Mouse (Mus musculus) intestine, embryonic 16.5 days (tissue): ENCODE data around the gene Defa37. TPM values are rescaled to one million over a fixed set of nuclear protein-coding genes. Genes with fewer than 3 reads are reported as not detected.
"Not testable (repeated sequence)": the region's sequence is repeated elsewhere in the genome, so short reads cannot be mapped to it uniquely, and the experiment has no call there.

ENCODE experiments used
- ATAC-seq: fragments of 200-750 bp; cut with Nextera tagmentation; 2 replicates; pipeline ENCODE4 v1.8.0; 2017; ENCODE audit warnings: moderate TSS enrichment, moderate library complexity
- H3K27ac ChIP-seq: fragments of 300-500 bp; sonication (generic); 2 replicates; pipeline ENCODE4 v1.5.1; 2014; ENCODE audit warnings: mild to moderate bottlenecking, low read length
- H3K27me3 ChIP-seq: fragments of 300-500 bp; sonication (generic); replicated peaks from 2 replicates; pipeline ENCODE4 v1.6.1; 2014; ENCODE audit warnings: low read length, control low read depth, mixed read lengths; ENCODE audit not compliant: control insufficient read depth, insufficient read depth
- H3K36me3 ChIP-seq: fragments of 300-500 bp; sonication (generic); 2 replicates; pipeline ENCODE4 v1.6.1; 2014; ENCODE audit warnings: low read length, control low read depth; ENCODE audit not compliant: control insufficient read depth, insufficient read depth
- H3K4me1 ChIP-seq: fragments of 300-500 bp; sonication (generic); 2 replicates; pipeline ENCODE4 v1.6.1; 2014; ENCODE audit warnings: low read length, control low read depth, mixed read lengths; ENCODE audit not compliant: control insufficient read depth, insufficient read depth
- H3K4me2 ChIP-seq: fragments of 300-500 bp; sonication (generic); 2 replicates; pipeline ENCODE4 v1.6.1; 2014; ENCODE audit warnings: low read depth, low read length, control low read depth
- H3K4me3 ChIP-seq: fragments of 300-500 bp; sonication (generic); 2 replicates; pipeline ENCODE4 v1.5.1; 2014; ENCODE audit warnings: mild to moderate bottlenecking, low read length
- H3K9ac ChIP-seq: fragments of 300-500 bp; sonication (generic); 2 replicates; pipeline ENCODE4 v1.6.1; 2014; ENCODE audit warnings: low read depth, low read length
- H3K9me3 ChIP-seq: fragments of 300-500 bp; sonication (generic); 2 replicates; pipeline ENCODE4 v1.6.1; 2016; ENCODE audit warnings: low read length, control low read depth; ENCODE audit not compliant: control insufficient read depth
- WGBS: fragments of 180-500 bp; shearing (Covaris S2); extraction: QIAGEN DNeasy Blood & Tissue Kit; methylation state at CpG from one replicate; pipeline ENCODE4 v1.1.7; 2014; 5-methylcytosine and 5-hydroxymethylcytosine counted together
- polyA plus RNA-seq: library from polyadenylated mRNA; unstranded; fragments of >200 nt; fragmentation: Nextera tagmentation; extraction: Ambion mirVana; gene quantifications from 2 replicates; pipeline ENCODE4 v1.2.1, GENCODE M21; 2015

The Defa37 gene
- polyA plus RNA-seq, result 0.39 and 1.1 TPM in 2 replicates

DNA sequence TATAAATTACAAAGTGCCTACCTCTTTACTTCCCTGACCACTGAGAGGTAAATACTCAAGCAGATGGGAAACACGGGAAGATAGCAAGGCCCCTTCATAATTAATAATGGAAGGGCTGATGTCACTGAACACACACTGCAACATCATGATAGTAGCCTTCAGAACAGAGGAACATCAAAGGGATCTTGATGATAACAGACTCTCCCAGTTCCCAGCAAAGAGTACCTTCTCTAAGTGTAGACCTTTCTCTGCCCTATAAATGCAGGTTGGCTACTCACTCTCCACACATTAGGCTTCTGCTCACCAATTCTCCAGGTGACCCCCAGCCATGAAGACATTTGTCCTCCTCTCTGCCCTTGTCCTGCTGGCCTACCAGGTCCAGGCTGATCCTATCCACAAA is at the start of gene Defa37:
Gene Defa37, plus strand, starts transcription at position 301 of the 400 bp plus-strand sequence.
- H3K27me3 ChIP-seq, H3K4me3 ChIP-seq, H3K9ac ChIP-seq, H3K36me3 ChIP-seq, H3K4me2 ChIP-seq, H3K9me3 ChIP-seq, ATAC-seq, H3K4me1 ChIP-seq, H3K27ac ChIP-seq: not testable (repeated sequence)
- no CpG with 5 or more reads among the region's 1 CpGs for WGBS

DNA sequence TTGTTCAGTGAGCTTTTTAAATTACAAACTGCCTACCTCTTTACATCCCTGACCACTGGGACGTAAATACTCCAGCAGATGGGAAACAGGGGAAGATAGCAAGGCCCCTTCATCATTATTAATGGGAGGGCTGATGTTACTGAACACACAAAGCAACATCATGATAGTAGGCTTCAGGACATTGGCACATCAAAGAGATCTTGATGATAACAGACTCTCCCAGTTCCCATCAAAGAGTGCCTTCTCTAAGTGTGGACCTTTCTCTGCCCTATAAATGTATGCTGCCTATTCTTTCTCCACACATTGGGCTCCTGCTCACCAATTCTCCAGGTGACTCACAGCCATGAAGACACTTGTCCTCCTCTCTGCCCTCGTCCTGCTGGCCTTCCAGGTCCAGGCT is 36.5 kb upstream of the Defa37 start, which contains the start of gene Defa32:
Gene Defa32, plus strand, starts transcription at position 301 of the 400 bp plus-strand sequence.
- not testable (repeated sequence) for H3K27me3 ChIP-seq, H3K4me2 ChIP-seq, H3K9ac ChIP-seq, ATAC-seq, H3K36me3 ChIP-seq, H3K27ac ChIP-seq, H3K9me3 ChIP-seq, H3K4me1 ChIP-seq, H3K4me3 ChIP-seq
- no CpG with 5 or more reads among the region's 2 CpGs for WGBS

DNA sequence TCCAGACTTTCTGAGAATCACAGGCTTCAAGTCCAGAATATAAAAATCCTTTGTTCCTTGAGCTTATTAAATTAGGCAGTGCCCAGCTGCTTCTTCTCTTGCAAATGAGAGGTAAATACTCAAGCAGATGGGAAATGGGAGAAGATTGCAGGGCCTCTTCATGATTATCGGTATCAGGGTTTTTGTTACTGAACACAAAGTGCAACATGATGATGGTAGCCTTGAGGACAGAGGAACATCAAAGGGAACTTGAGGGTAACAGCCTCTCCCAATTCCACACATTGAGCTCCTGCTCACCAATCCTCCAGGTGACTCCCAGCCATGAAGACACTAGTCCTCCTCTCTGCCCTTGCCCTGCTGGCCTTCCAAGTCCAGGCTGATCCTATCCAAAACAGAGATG is 17.5 kb downstream of the Defa37 start, which contains the start of gene Defa28:
Gene Defa28, plus strand, starts transcription at position 301 of the 400 bp plus-strand sequence.
- H3K9ac ChIP-seq, H3K4me3 ChIP-seq, H3K27ac ChIP-seq, H3K36me3 ChIP-seq, ATAC-seq, H3K4me2 ChIP-seq, H3K9me3 ChIP-seq, H3K4me1 ChIP-seq, H3K27me3 ChIP-seq: not testable (repeated sequence)
- WGBS, result no CpG with 5 or more reads among the region's 1 CpGs

DNA sequence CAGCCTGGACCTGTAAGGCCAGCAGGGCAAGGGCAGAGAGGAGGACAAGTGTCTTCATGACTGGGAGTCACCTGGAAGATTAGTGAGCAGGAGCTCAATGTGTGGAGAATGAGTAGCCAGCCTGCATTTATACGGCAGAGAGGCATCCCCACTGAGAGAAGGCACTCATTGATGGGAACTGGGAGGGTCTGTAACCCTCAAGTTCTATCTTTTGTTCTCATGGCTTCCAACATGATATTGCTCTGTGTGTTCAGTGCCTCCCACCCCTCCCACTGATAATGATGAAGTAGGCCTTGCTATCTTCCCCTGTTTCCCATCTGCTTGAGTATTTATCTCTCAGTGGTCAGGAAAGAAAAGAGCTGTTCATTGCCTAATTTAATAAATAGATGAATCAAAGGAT is 29.2 kb downstream of the Defa37 start, which contains the start of gene Gm7861:
Gene Gm7861, minus strand, starts transcription at position 101 of the 400 bp plus-strand sequence.
- H3K4me1 ChIP-seq, ATAC-seq: not testable (repeated sequence)

More for the DNA sequence above, 29.2 kb downstream of the Defa37 start, which contains the start of gene Gm7861:
- not testable (repeated sequence) for H3K27me3 ChIP-seq, H3K4me2 ChIP-seq, H3K36me3 ChIP-seq, H3K4me3 ChIP-seq, H3K9me3 ChIP-seq, H3K9ac ChIP-seq, H3K27ac ChIP-seq
- WGBS, result no CpG with 5 or more reads among the region's 1 CpGs

Other genes starting within 250 kb of the Defa37 start
- not detected in 2 replicates for gene Defa27, start 249.8 kb upstream of the Defa37 start, polyA plus RNA-seq
- gene Defa29, start 238.4 kb upstream of the Defa37 start, polyA plus RNA-seq, result not detected in 2 replicates
- gene Defa2, start 186.9 kb upstream of the Defa37 start, polyA plus RNA-seq, result 0.83 TPM in 1 of 2 replicates, not detected in the other
- gene Defa33, start 173.6 kb upstream of the Defa37 start, polyA plus RNA-seq, result not detected in 2 replicates
- gene Defa36, start 138.0 kb upstream of the Defa37 start, polyA plus RNA-seq, result not detected in 2 replicates
- gene Gm7849, start 108.8 kb upstream of the Defa37 start, polyA plus RNA-seq, result 11.5 TPM in 1 of 2 replicates, not detected in the other
- 0.86 and 2.0 TPM in 2 replicates for gene Defa20, start 56.1 kb upstream of the Defa37 start, polyA plus RNA-seq
- gene Defa32, start 36.4 kb upstream of the Defa37 start, polyA plus RNA-seq, result 1.1 TPM in 1 of 2 replicates, not detected in the other
- gene Defa28, start 17.6 kb downstream of the Defa37 start, polyA plus RNA-seq, result 0.39 TPM in 1 of 2 replicates, not detected in the other
- 11.5 and 21.0 TPM in 2 replicates for gene Gm7861, start 29.1 kb downstream of the Defa37 start, polyA plus RNA-seq
- gene Defa26, start 52.8 kb downstream of the Defa37 start, polyA plus RNA-seq, result 1.2 and 1.5 TPM in 2 replicates
- gene Defa17, start 90.4 kb downstream of the Defa37 start, polyA plus RNA-seq, result 155 and 196 TPM in 2 replicates
- not detected in 2 replicates for gene Defa34, start 100.4 kb downstream of the Defa37 start, polyA plus RNA-seq
- 1.8 TPM in 2 replicates for gene AY761184, start 138.3 kb downstream of the Defa37 start, polyA plus RNA-seq
- 214 and 247 TPM in 2 replicates for gene Defa24, start 169.1 kb downstream of the Defa37 start, polyA plus RNA-seq